Mouse (Mus musculus): Measurements from ENCODE around the gene Slc26a10.
"Not testable (repeated sequence)": the region's sequence is repeated elsewhere in the genome, so short reads cannot be mapped to it uniquely, and the experiment has no call there.

Gene Slc26a10

GRCm38 (mm10) chr10:127162771-127163261, 17.6 kb downstream of the Slc26a10 start:
- DNase-seq (ENCODE audit: low spot score in 2 of 2): peak in 1 of 2 experiments; percentile 53

- no peak for DNase-seq (ENCODE audit: low spot score in 2 of 2)
These were observed 19.7 kb downstream of the Slc26a10 start for GRCm38 (mm10) chr10:127160728-127161127.

- peak in 1 of 2 experiments; percentile 59 for DNase-seq (ENCODE audit: low spot score in 2 of 2)
These were observed 20.4 kb downstream of the Slc26a10 start for GRCm38 (mm10) chr10:127160081-127160480.

GRCm38 (mm10) chr10:127158471-127158870, 22.0 kb downstream of the Slc26a10 start:
- no peak for DNase-seq (ENCODE audit: low spot score in 2 of 2)

GRCm38 (mm10) chr10:127156511-127156910, 23.9 kb downstream of the Slc26a10 start:
- no peak for DNase-seq (ENCODE audit: low spot score in 2 of 2)

- no peak for DNase-seq (ENCODE audit: low spot score in 2 of 2)
These were observed 24.4 kb downstream of the Slc26a10 start for GRCm38 (mm10) chr10:127156089-127156488.

GRCm38 (mm10) chr10:127154652-127155051, 25.8 kb downstream of the Slc26a10 start:
- no peak for DNase-seq (ENCODE audit: low spot score in 2 of 2)

- DNase-seq (ENCODE audit: low spot score in 2 of 2): no peak
These were observed 26.2 kb downstream of the Slc26a10 start for GRCm38 (mm10) chr10:127154241-127154640.

GRCm38 (mm10) chr10:127153323-127153722, 27.1 kb downstream of the Slc26a10 start:
- no peak for DNase-seq (ENCODE audit: low spot score in 2 of 2)

GRCm38 (mm10) chr10:127152556-127152955, 27.9 kb downstream of the Slc26a10 start:
- not testable (repeated sequence) for DNase-seq (ENCODE audit: low spot score in 2 of 2)

- not testable (repeated sequence) for DNase-seq (ENCODE audit: low spot score in 2 of 2)
These were observed 29.2 kb downstream of the Slc26a10 start for GRCm38 (mm10) chr10:127151233-127151632.

GRCm38 (mm10) chr10:127150471-127150872, 30.0 kb downstream of the Slc26a10 start:
- DNase-seq (ENCODE audit: low spot score in 2 of 2): no peak

- no peak for DNase-seq (ENCODE audit: low spot score in 2 of 2)
These were observed 33.3 kb downstream of the Slc26a10 start for GRCm38 (mm10) chr10:127147135-127147534.

GRCm38 (mm10) chr10:127145303-127145702, 35.1 kb downstream of the Slc26a10 start:
- DNase-seq (ENCODE audit: low spot score in 2 of 2): no peak

- no peak for DNase-seq (ENCODE audit: low spot score in 2 of 2)
These were observed 35.9 kb downstream of the Slc26a10 start for GRCm38 (mm10) chr10:127144536-127144935.

GRCm38 (mm10) chr10:127143228-127143627, 37.2 kb downstream of the Slc26a10 start:
- no peak for DNase-seq (ENCODE audit: low spot score in 2 of 2)

GRCm38 (mm10) chr10:127141500-127141899, 38.9 kb downstream of the Slc26a10 start:
- no peak for DNase-seq (ENCODE audit: low spot score in 2 of 2)

- no peak for DNase-seq (ENCODE audit: low spot score in 2 of 2)
These were observed 39.5 kb downstream of the Slc26a10 start for GRCm38 (mm10) chr10:127140971-127141370.

GRCm38 (mm10) chr10:127138328-127139141, 41.9 kb downstream of the Slc26a10 start:
- DNase-seq (ENCODE audit: low spot score in 2 of 2): no peak

GRCm38 (mm10) chr10:127137896-127138295, 42.5 kb downstream of the Slc26a10 start:
- DNase-seq (ENCODE audit: low spot score in 2 of 2): no peak

GRCm38 (mm10) chr10:127136510-127136909, 43.9 kb downstream of the Slc26a10 start:
- DNase-seq (ENCODE audit: low spot score in 2 of 2): no peak

- DNase-seq (ENCODE audit: low spot score in 2 of 2): no peak
These were observed 45.2 kb downstream of the Slc26a10 start for GRCm38 (mm10) chr10:127135118-127135836.
